Mouse (Mus musculus) spleen, embryonic (tissue): ENCODE measurements around the gene Dnm2.
"Not testable (repeated sequence)": the region's sequence is repeated elsewhere in the genome, so short reads cannot be mapped to it uniquely, and the experiment has no call there.

ENCODE experiments used
- CTCF ChIA-PET: fragments of 350-600 bp; sonication (Branson Sonifier 250); formaldehyde crosslinking; loops from one replicate; lab custom pipeline; 2022; lab: Charles Lee

The Dnm2 gene

GRCm38 (mm10) chr9:21455103-21455770, 30.5 kb downstream of the Dnm2 start:
- CTCF ChIA-PET = no interaction called here

- CTCF ChIA-PET = interaction anchor here (0.6 kb wide), 1 partner anchor 21 kb away, joined by 3 read pairs; no protein-coding TSS in a partner anchor
These were observed 31.7 kb downstream of the Dnm2 start for GRCm38 (mm10) chr9:21456246-21456929.

GRCm38 (mm10) chr9:21456930-21457634, 32.4 kb downstream of the Dnm2 start:
- CTCF ChIA-PET = interaction anchor here (0.6 to 0.9 kb wide), 4 partner anchors 8 to 83 kb away, joined by 3 to 8 read pairs (median 4); no protein-coding TSS in a partner anchor

GRCm38 (mm10) chr9:21458821-21459220, 34.1 kb downstream of the Dnm2 start:
- CTCF ChIA-PET = no interaction called here

- CTCF ChIA-PET = interaction anchor here (0.7 kb wide), 1 partner anchor 34 kb away, joined by 4 read pairs; no protein-coding TSS in a partner anchor
These were observed 35.8 kb downstream of the Dnm2 start for GRCm38 (mm10) chr9:21460400-21460940.

- CTCF ChIA-PET = no interaction called here
These were observed 38.5 kb downstream of the Dnm2 start for GRCm38 (mm10) chr9:21463138-21463590.

GRCm38 (mm10) chr9:21463766-21464564, 39.3 kb downstream of the Dnm2 start:
- CTCF ChIA-PET = no interaction called here

- CTCF ChIA-PET = not testable (repeated sequence)
These were observed 39.8 kb downstream of the Dnm2 start for GRCm38 (mm10) chr9:21464565-21464928.

GRCm38 (mm10) chr9:21469032-21470024, 44.6 kb downstream of the Dnm2 start:
- CTCF ChIA-PET = interaction anchor here (0.6 to 0.7 kb wide), 3 partner anchors 37 to 270 kb away, joined by 4 to 15 read pairs (median 4); no protein-coding TSS in a partner anchor

GRCm38 (mm10) chr9:21472913-21473312, 48.2 kb downstream of the Dnm2 start:
- CTCF ChIA-PET = no interaction called here

GRCm38 (mm10) chr9:21477707-21478106, 53.0 kb downstream of the Dnm2 start:
- CTCF ChIA-PET = no interaction called here

GRCm38 (mm10) chr9:21484065-21484464, 59.4 kb downstream of the Dnm2 start:
- CTCF ChIA-PET = no interaction called here

- CTCF ChIA-PET = interaction anchor here (1.0 kb wide), 1 partner anchor 600 kb away, joined by 3 read pairs; the partner anchor contains the start of gene Ppan
These were observed 63.5 kb downstream of the Dnm2 start for GRCm38 (mm10) chr9:21488246-21488645.

- CTCF ChIA-PET = no interaction called here
These were observed 66.0 kb downstream of the Dnm2 start for GRCm38 (mm10) chr9:21490696-21491095.

- CTCF ChIA-PET = no interaction called here
These were observed 69.2 kb downstream of the Dnm2 start for GRCm38 (mm10) chr9:21493907-21494306.

GRCm38 (mm10) chr9:21494726-21495125, 70.0 kb downstream of the Dnm2 start:
- CTCF ChIA-PET = no interaction called here

GRCm38 (mm10) chr9:21496308-21497049, 71.8 kb downstream of the Dnm2 start:
- CTCF ChIA-PET = interaction anchor here (0.6 kb wide), 1 partner anchor 593 kb away, joined by 9 read pairs; no protein-coding TSS in a partner anchor

GRCm38 (mm10) chr9:21497050-21497542, 72.4 kb downstream of the Dnm2 start:
- CTCF ChIA-PET = interaction anchor here (0.7 to 0.8 kb wide), 2 partner anchors 7 to 307 kb away, joined by 4 to 8 read pairs; no protein-coding TSS in a partner anchor
